Mouse (Mus musculus): Measurements from ENCODE around the gene 9230102O04Rik.

9230102O04Rik gene

GRCm38 (mm10) chr2:9884533-9885216, 4.7 kb downstream of the 9230102O04Rik start:
- no peak for DNase-seq

GRCm38 (mm10) chr2:9883803-9884532, 5.4 kb downstream of the 9230102O04Rik start:
- DNase-seq: no peak

GRCm38 (mm10) chr2:9882926-9883802, 6.2 kb downstream of the 9230102O04Rik start:
- peak; percentile 59 for DNase-seq

GRCm38 (mm10) chr2:9882371-9882925, 6.9 kb downstream of the 9230102O04Rik start:
- DNase-seq: peak; percentile 59

GRCm38 (mm10) chr2:9881611-9882023, 7.7 kb downstream of the 9230102O04Rik start:
- peak; percentile 48 for DNase-seq

- DNase-seq: peak; percentile 35
Measured at GRCm38 (mm10) chr2:9881051-9881591, 8.2 kb downstream of the 9230102O04Rik start, which contains the start of gene 4930412O13Rik. TSS of gene 4930412O13Rik (plus strand) at chr2:9881252.

- no peak for DNase-seq
Measured at GRCm38 (mm10) chr2:9880271-9880670, 9.1 kb downstream of the 9230102O04Rik start.

- peak; percentile 96 for DNase-seq
Measured at GRCm38 (mm10) chr2:9879493-9879892, 9.8 kb downstream of the 9230102O04Rik start.

- no peak for DNase-seq
Measured at GRCm38 (mm10) chr2:9879092-9879491, 10.2 kb downstream of the 9230102O04Rik start.

GRCm38 (mm10) chr2:9878564-9879081, 10.7 kb downstream of the 9230102O04Rik start:
- DNase-seq: peak; percentile 90

- DNase-seq: peak; percentile 67
Measured at GRCm38 (mm10) chr2:9877966-9878563, 11.3 kb downstream of the 9230102O04Rik start.

GRCm38 (mm10) chr2:9877326-9877690, 12.0 kb downstream of the 9230102O04Rik start:
- DNase-seq: peak; percentile 69

- peak; percentile 61 for DNase-seq
Measured at GRCm38 (mm10) chr2:9876621-9877325, 12.6 kb downstream of the 9230102O04Rik start.

GRCm38 (mm10) chr2:9875676-9876357, 13.5 kb downstream of the 9230102O04Rik start:
- peak; percentile 67 for DNase-seq

- DNase-seq: peak; percentile 30
Measured at GRCm38 (mm10) chr2:9875220-9875619, 14.1 kb downstream of the 9230102O04Rik start.

GRCm38 (mm10) chr2:9874467-9875219, 14.7 kb downstream of the 9230102O04Rik start:
- DNase-seq: peak; percentile 66

GRCm38 (mm10) chr2:9873757-9874156, 15.6 kb downstream of the 9230102O04Rik start:
- peak; percentile 15 for DNase-seq

- DNase-seq: peak; percentile 55
Measured at GRCm38 (mm10) chr2:9872682-9873081, 16.7 kb downstream of the 9230102O04Rik start.

- peak; percentile 42 for DNase-seq
Measured at GRCm38 (mm10) chr2:9871798-9872197, 17.5 kb downstream of the 9230102O04Rik start.

Measured in thymus, postnatal 4 days (tissue).